Mouse (Mus musculus) midbrain, embryonic 16.5 days (tissue): ENCODE data around the gene Mpnd. TPM values are rescaled to one million over a fixed set of nuclear protein-coding genes. Genes with fewer than 3 reads are reported as not detected.
A peak's percentile ranks its signal among the peaks of the same experiment; 100 is the strongest.

Experiments
- ATAC-seq: fragments of 200-750 bp; cut with Nextera tagmentation; 2 replicates; pipeline ENCODE4 v1.8.0; 2017; ENCODE audit warnings: moderate TSS enrichment
- H3K27ac ChIP-seq: fragments of 300-500 bp; sonication (generic); 2 replicates; pipeline ENCODE4 v1.5.1; 2014; ENCODE audit warnings: mild to moderate bottlenecking, low read length, mixed read lengths
- H3K27me3 ChIP-seq: fragments of 300-500 bp; sonication (generic); 2 replicates; pipeline ENCODE4 v1.6.1; 2014; ENCODE audit warnings: low read depth, low read length, mixed read lengths; ENCODE audit not compliant: control insufficient read depth, insufficient read depth
- H3K36me3 ChIP-seq: fragments of 300-500 bp; sonication (generic); 2 replicates; pipeline ENCODE4 v1.6.1; 2014; ENCODE audit warnings: mild to moderate bottlenecking, low read length, moderate library complexity, mixed read lengths; ENCODE audit not compliant: control insufficient read depth, insufficient read depth
- H3K4me1 ChIP-seq: fragments of 300-500 bp; sonication (generic); 2 replicates; pipeline ENCODE4 v1.6.1; 2014; ENCODE audit warnings: mild to moderate bottlenecking, low read length, mixed read lengths; ENCODE audit not compliant: control insufficient read depth, insufficient read depth
- H3K4me2 ChIP-seq: fragments of 300-500 bp; sonication (generic); 2 replicates; pipeline ENCODE4 v1.6.1; 2014; ENCODE audit warnings: mild to moderate bottlenecking, low read length, mixed read lengths
- H3K4me3 ChIP-seq: fragments of 300-500 bp; sonication (generic); 2 replicates; pipeline ENCODE4 v1.5.1; 2014; ENCODE audit warnings: low read depth, mild to moderate bottlenecking, low read length, moderate library complexity, mixed read lengths
- H3K9ac ChIP-seq: fragments of 300-500 bp; sonication (generic); 2 replicates; pipeline ENCODE4 v1.6.1; 2014; ENCODE audit warnings: low read depth, low read length, mixed read lengths
- H3K9me3 ChIP-seq: fragments of 300-500 bp; sonication (generic); replicated peaks from 2 replicates; pipeline ENCODE4 v1.6.1; 2014; ENCODE audit warnings: mild to moderate bottlenecking, low read length, mixed read lengths; ENCODE audit not compliant: control insufficient read depth, poor library complexity, severe bottlenecking
- WGBS: fragments of 180-500 bp; shearing (Covaris S2); extraction: QIAGEN DNeasy Blood & Tissue Kit; methylation state at CpG from one replicate; pipeline ENCODE4 v1.1.7; 2014; 5-methylcytosine and 5-hydroxymethylcytosine counted together
- polyA plus RNA-seq: library from polyadenylated mRNA; unstranded; fragments of >200 nt; fragmentation: Nextera tagmentation; extraction: Ambion mirVana; gene quantifications from 2 replicates; pipeline ENCODE4 v1.2.1, GENCODE M21; 2015

Gene Mpnd
- polyA plus RNA-seq, 1 experiment from 2014 or later, result 115 TPM

DNA sequence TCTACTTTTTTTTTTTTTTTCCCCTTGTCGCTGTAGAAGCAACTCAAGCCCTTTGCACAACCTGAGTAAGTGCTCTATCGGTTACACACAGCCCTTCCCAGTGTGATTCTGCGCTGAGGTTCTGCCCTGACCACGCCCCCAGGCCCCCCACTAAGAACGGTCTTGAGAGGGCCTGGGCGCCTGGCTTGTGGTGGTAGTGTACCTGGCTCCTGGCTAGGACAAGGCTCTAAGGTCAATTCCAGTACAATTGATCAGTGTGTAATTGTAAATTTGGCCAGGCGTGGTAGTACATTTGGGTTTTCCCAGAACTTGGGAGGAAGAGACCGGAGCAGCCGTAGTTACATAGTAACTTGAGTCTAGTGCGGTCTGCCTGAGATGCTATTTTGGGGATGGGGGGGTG lies 1.4 kb downstream of the Mpnd start:
- Histone ChIP-seq H3K27ac (no peak overlapping the region), H3K9me3 (no peaks in the 10 kb centered on the region), H3K9ac (no peak overlapping the region), H3K4me3 (no peak overlapping the region), H3K27me3 (no peaks in the 10 kb centered on the region; the same call in 1 of the 2 replicates), H3K36me3 (no peaks in the 10 kb centered on the region; the same call in 1 of the 2 replicates), H3K4me2 (no peak overlapping the region), H3K4me1 (peaks cover 24% of the 10 kb centered on the region)
- no peak for ATAC-seq
- 54% methylated on average over 10 of the region's 10 CpGs for WGBS

DNA sequence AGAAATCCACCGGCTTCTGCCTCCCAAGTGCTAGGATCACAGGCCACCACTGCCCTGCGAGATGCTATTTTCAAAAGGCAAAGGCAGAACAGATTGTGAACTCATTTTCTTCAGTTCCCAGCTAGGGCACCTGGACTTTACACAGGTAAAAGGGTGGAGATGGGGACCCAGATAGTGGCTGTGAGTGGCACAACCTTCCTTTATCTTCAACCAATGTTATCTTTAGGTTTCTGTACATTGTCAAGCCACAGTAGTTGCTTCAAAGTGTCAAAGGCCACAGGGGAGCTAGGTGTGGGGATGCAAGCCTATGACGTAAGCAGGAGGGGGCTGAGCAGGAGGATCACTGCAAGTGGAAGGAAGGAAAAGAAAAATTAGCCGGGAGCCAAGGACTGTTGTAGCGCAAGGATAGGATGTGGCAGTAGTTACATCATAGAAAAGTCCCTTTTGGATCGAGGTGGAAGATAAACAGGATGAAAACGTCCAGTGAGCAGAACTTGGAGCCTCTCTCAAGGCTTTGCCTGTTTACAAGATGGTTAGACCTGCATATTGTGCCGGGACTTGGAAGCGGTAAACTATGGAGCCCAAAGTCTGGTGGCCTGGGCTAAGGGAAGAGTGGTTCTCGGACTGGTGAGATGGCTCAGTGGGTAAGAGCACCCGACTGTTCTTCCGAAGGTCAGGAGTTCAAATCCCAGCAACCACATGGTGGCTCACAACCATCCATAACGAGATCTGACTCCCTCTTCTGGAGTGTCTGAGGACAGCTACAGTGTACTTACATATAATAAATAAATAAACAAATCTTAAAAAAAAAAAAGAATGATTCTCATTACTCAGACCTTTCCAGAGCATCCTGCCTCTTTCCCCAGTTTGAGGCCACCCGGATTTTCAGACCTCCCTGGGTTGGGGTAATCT lies 2.2 kb downstream of the Mpnd start:
- no peaks in the 10 kb centered on the region; the same call in 1 of the 2 replicates for H3K36me3 ChIP-seq
- peak overlapping the region; percentile 95 for H3K4me2 ChIP-seq
- no peak overlapping the region for H3K9ac ChIP-seq
- no peaks in the 10 kb centered on the region for H3K9me3 ChIP-seq
- peak; percentile 27 for ATAC-seq
- no peaks in the 10 kb centered on the region; the same call in 1 of the 2 replicates for H3K27me3 ChIP-seq
- WGBS, result 34% methylated on average over 13 of the region's 14 CpGs
- H3K4me3 ChIP-seq, result peak overlapping the region; percentile 79
- peak overlapping the region; percentile 97 for H3K27ac ChIP-seq
- H3K4me1 ChIP-seq, result peaks cover 26% of the 10 kb centered on the region

- H3K4me1 ChIP-seq, result peaks cover 26% of the 10 kb centered on the region
Measured at GRCm38 (mm10) chr17:56008356-56009087, 3.0 kb downstream of the Mpnd start.

GRCm38 (mm10) chr17:56009088-56009961 lies 3.8 kb downstream of the Mpnd start:
- Histone ChIP-seq H3K9ac (peak overlapping the region; percentile 89), H3K27ac (peak overlapping the region; percentile 97), H3K27me3 (no peaks in the 10 kb centered on the region), H3K9me3 (no peaks in the 10 kb centered on the region), H3K4me2 (peak overlapping the region; percentile 95), H3K4me3 (peak overlapping the region; percentile 79), H3K36me3 (peaks cover 5% of the 10 kb centered on the region; the same call in 1 of the 2 replicates), H3K4me1 (peaks cover 26% of the 10 kb centered on the region)
- ATAC-seq, result peak; percentile 94
- under 1% methylated on average over 60 of the region's 62 CpGs for WGBS

More at GRCm38 (mm10) chr17:56008356-56009087, 3.0 kb downstream of the Mpnd start:
- peaks cover 3% of the 10 kb centered on the region; the same call in 1 of the 2 replicates for H3K36me3 ChIP-seq
- H3K9me3 ChIP-seq, result no peaks in the 10 kb centered on the region
- no peaks in the 10 kb centered on the region; the same call in 1 of the 2 replicates for H3K27me3 ChIP-seq
- under 1% methylated on average over 21 of the region's 21 CpGs for WGBS
- H3K27ac ChIP-seq, result peak overlapping the region; percentile 97
- H3K4me3 ChIP-seq, result peak overlapping the region; percentile 79
- peak overlapping the region; percentile 89 for H3K9ac ChIP-seq
- H3K4me2 ChIP-seq, result peak overlapping the region; percentile 95
- peak; percentile 94 for ATAC-seq

GRCm38 (mm10) chr17:56009962-56010240 lies 4.4 kb downstream of the Mpnd start:
- Histone ChIP-seq H3K4me2 (peak overlapping the region; percentile 95), H3K27me3 (no peaks in the 10 kb centered on the region), H3K9me3 (no peaks in the 10 kb centered on the region), H3K27ac (peak overlapping the region; percentile 97), H3K4me3 (peak overlapping the region; percentile 79), H3K36me3 (peaks cover 8% of the 10 kb centered on the region; the same call in 1 of the 2 replicates), H3K4me1 (peaks cover 26% of the 10 kb centered on the region), H3K9ac (peak overlapping the region; percentile 89)
- WGBS, result 41% methylated on average over 2 of the region's 2 CpGs
- no peak for ATAC-seq

GRCm38 (mm10) chr17:56010255-56010654 lies 4.7 kb downstream of the Mpnd start:
- WGBS, result 69% methylated on average over 14 of the region's 14 CpGs
- Histone ChIP-seq H3K9ac (peak overlapping the region; percentile 89), H3K9me3 (no peaks in the 10 kb centered on the region), H3K27ac (peak overlapping the region; percentile 97), H3K4me2 (peak overlapping the region; percentile 95), H3K4me1 (peaks cover 26% of the 10 kb centered on the region), H3K4me3 (peak overlapping the region; percentile 79), H3K36me3 (peaks cover 11% of the 10 kb centered on the region; the same call in 1 of the 2 replicates), H3K27me3 (no peaks in the 10 kb centered on the region)
- ATAC-seq, result no peak

DNA sequence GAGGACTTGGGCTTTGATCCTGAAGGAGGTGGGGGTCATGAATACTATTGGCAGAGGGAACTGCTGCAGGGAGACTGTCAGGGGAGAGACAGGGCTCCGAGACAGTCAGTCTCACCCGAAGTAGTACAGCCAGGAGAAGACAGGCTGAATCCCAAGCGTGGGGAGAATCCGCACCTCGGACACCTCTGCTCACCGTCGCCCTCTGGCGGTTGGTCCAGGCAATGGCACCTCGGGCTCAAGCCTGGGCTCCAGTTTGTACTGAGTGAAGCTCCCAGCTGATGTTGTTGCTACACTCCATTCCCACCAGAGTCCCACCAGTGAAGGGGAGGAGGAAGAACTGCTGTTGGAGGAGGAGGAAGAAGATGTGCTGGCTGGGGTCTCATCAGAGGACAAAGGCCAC lies 5.2 kb downstream of the Mpnd start:
- peak overlapping the region; percentile 89 for H3K9ac ChIP-seq

DNA sequence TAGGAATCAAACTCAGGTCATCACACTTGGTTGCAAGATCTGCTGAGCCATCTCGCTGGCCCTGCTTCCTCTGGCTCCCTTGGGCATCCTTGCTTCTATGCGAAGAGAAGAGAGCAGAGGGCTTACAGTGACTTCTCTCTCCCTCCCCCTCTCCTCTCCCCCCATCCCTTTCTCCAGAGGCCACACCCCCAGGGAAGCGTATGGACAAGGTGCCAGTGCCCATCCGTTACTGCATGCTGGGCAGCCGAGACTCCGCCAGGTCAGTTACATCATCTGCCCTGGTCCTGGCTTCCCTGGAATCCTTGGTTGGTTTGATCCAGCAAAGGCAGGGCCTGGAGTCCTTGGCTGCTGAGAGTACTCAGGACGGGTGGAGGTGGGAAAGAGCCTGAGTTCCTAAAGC lies 5.9 kb downstream of the Mpnd start:
- Histone ChIP-seq H3K27me3 (no peaks in the 10 kb centered on the region), H3K27ac (no peak overlapping the region), H3K4me2 (no peak overlapping the region), H3K9me3 (no peaks in the 10 kb centered on the region), H3K4me3 (no peak overlapping the region), H3K36me3 (peaks cover 23% of the 10 kb centered on the region), H3K9ac (no peak overlapping the region), H3K4me1 (peaks cover 26% of the 10 kb centered on the region)
- ATAC-seq, result no peak
- whole genome bisulfite sequencing, result 90% methylated on average over 7 of the region's 7 CpGs

More for the DNA sequence above, 5.2 kb downstream of the Mpnd start:
- no peak for ATAC-seq
- WGBS, result 8% methylated on average over 9 of the region's 9 CpGs
- H3K9me3 ChIP-seq, result no peaks in the 10 kb centered on the region
- no peaks in the 10 kb centered on the region for H3K27me3 ChIP-seq
- peak overlapping the region; percentile 95 for H3K4me2 ChIP-seq
- peak overlapping the region; percentile 79 for H3K4me3 ChIP-seq
- H3K27ac ChIP-seq, result no peak overlapping the region
- H3K4me1 ChIP-seq, result peaks cover 26% of the 10 kb centered on the region
- H3K36me3 ChIP-seq, result peaks cover 16% of the 10 kb centered on the region
